Mouse (Mus musculus): ENCODE measurements around the gene Agl.

- TF ChIP-seq POLR2A (IDR thresholded peaks at IDR 0.05; ENCODE audit: control insufficient read depth, extremely low read depth, insufficient read depth, low read length, poor library complexity) = no peak
- no peak for TF ChIP-seq CTCF (IDR thresholded peaks at IDR 0.05; ENCODE audit: borderline replicate concordance, control insufficient read depth, extremely low read depth, insufficient read depth, low read length, poor library complexity)
These were observed 21.4 kb downstream of the Agl start for GRCm38 (mm10) chr3:116786543-116786942.

Data from thymus, adult 2 months (tissue).